Mouse (Mus musculus) mouse trophoblast stem cell (cell line): Measurements from ENCODE around the gene Igsf10.

ENCODE experiments used
- in situ Hi-C, 2 experiments: fragments of 300-500 bp; cut with MseI, MboI; formaldehyde crosslinking; loops; 2 replicates in 1 of 2; 3 replicates in 1 of 2; pipeline ENCODE4 v1.15.1; 2025

Igsf10 gene

DNA sequence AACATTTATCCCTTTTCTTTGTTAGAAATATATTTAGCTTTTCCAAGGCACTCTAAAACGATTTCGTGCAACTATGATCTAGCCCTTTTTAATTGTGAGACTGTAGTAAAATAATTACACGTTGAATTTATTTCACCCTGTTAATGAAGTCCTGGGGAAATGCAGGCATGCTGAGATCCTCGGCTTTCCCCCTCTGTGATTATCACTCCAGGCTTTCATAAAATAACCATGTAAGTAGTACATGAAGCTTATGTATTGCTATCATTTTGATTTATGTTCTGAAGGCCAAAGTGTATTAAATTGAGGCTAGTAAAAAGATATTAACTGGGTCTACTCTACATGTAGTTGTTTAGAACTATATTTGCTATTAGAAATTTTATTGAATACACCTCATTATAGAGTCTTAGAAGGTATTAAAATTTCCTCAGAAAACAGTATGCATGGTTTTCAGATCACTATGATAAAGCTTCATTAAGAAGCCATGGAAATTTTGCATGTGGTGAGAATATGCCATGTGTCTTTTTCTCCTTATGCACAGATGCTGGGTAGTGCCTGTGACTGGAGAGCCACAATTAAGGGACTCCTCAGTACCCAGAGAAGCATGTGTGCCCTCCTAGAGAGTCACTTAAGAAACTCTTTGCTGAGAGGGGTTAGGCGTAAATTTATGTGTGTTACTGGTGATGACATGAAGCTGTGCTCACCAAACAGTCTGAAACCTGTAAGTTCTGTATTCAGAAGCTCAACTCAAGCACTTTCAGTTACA is 50.6 kb downstream of the Igsf10 start:
- in situ Hi-C loops = no loop called here

DNA sequence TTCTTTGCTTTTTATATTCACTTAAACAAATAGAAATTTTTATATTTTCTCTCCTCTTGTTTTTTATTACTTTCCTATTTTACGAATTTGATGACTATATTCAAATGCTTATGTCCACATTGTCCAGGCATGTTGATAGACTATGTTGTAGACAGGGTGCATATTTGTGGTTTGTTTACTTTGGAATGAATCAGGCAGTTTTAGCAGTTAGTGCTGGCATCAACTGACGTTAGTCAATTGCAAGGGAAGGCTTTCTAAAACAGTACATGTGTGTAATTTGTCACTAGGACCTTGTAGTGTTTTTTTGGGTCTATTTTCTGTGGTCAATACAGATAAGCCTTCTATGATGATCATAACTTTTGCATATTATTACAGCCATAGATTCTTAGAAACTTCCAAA is 53.6 kb downstream of the Igsf10 start:
- in situ Hi-C loops = no loop called here

DNA sequence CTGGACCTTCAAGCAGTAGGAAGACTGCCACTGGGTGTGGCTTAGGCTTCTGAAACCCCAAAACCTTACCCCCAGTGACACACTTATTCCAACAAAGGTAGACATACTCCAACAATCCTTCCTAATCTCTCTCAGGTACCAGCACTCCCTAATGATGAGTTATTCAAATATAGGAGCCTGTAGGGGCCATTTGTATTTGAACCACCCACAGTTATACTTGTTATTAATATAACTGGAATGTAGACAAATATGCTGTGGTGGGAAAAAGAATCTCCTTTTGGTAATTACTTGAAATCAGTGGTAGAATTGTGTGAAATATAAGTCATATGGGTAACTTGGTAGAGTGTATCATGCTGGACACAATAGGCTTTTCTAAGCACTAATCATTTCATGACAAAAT is 65.6 kb downstream of the Igsf10 start:
- in situ Hi-C loops = no loop called here

DNA sequence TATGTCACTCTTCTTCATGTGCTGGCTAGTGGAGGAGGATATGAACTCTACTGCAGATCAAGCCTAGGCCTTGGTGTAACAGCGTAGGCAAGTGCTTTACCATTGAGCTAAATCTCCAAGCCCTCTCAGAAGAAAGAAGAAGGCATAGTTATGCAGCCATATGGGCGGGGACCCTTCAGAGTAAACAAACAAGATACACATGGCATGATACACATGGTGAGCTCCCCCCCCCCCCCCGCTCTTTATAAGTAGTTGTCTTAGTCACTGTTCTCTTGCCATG is 66.0 kb downstream of the Igsf10 start:
- in situ Hi-C loops = no loop called here

DNA sequence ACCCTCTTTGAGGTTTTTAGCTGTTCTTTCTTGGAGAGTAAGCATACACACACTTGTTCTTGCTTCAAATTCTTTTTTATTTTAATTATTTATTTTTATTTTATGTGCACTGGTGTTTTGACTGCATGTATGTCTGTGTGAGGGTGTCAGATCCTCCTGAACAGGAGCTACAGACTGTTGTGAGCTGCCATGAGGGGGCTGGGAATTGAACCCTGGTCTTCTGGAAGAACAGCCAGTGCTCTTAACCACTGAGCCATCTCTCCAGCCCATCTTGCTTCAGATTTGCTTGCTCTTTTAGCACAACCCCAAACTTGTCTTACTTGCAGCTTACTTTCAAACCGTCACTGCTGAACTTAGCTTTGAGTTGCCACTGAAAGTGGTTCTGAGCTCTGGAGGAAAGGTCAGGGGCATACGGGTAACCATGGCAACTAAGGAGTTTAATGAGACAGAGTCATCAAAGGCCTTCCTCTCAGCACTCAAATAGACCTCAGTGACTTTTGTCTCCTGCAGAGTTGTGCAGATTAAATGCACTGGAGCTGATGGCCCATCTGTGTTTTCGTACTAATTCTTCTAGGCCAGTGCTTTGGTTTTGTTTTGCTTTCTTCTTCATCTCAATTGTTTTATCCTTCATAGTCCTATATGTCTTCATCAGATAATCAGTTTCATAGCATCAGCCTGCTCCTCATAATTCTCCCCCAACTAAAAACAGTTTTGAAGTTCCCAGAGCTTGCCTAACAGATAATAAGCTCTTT is 66.5 kb downstream of the Igsf10 start:
- in situ Hi-C loops = no loop called here

DNA sequence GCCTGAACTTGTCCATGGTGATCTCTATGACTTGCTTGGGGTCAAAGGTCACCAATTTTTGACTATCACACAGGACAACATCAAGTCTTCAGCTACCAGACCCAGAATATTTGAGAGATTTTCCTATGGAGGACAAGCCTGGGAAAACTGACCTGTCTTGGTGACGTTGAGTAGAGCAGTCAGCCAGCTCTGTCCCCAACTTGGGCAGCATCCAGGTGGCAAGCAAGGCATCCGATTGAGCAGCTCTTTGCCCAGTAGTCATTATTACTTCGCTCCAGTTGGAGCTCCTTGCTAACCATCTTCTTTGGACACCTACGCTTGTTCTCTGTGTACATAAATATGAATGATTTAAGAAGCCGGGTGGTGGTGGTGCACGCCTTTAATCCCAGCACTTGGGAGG is 73.4 kb downstream of the Igsf10 start:
- in situ Hi-C loops = no loop called here
